Mouse (Mus musculus) hindbrain, embryonic 10.5 days (tissue): ENCODE data around the gene Gm16181. TPM values are rescaled to one million over a fixed set of nuclear protein-coding genes. Genes with fewer than 3 reads are reported as not detected.
A peak's percentile ranks its signal among the peaks of the same experiment; 100 is the strongest.

Experiments used
- DNase-seq: peaks from one replicate; pipeline ENCODE4 v3.0.0-alpha.2; 2017; ENCODE audit warnings: low spot score
- H3K27ac ChIP-seq: fragments of 300-500 bp; sonication (generic); 2 replicates; pipeline ENCODE4 v1.5.1; 2016; ENCODE audit warnings: mild to moderate bottlenecking, moderate library complexity
- H3K27me3 ChIP-seq: fragments of 300-500 bp; sonication (generic); 2 replicates; pipeline ENCODE4 v1.6.1; 2016; ENCODE audit warnings: mild to moderate bottlenecking; ENCODE audit not compliant: poor library complexity, insufficient read depth, severe bottlenecking
- H3K36me3 ChIP-seq: fragments of 300-500 bp; sonication (generic); 2 replicates; pipeline ENCODE4 v1.6.1; 2016; ENCODE audit warnings: mild to moderate bottlenecking, moderate library complexity
- H3K4me1 ChIP-seq: fragments of 300-500 bp; sonication (generic); replicated peaks from 2 replicates; pipeline ENCODE4 v1.6.1; 2016; ENCODE audit warnings: mild to moderate bottlenecking
- H3K4me3 ChIP-seq: fragments of 300-500 bp; sonication (generic); 2 replicates; pipeline ENCODE4 v1.5.1; 2016; ENCODE audit warnings: mild to moderate bottlenecking, moderate library complexity
- H3K9me3 ChIP-seq: fragments of 300-500 bp; sonication (generic); 2 replicates; pipeline ENCODE4 v1.6.1; 2016; ENCODE audit warnings: mild to moderate bottlenecking, moderate library complexity
- WGBS: fragments of 180-500 bp; shearing (Covaris S2); methylation state at CpG from one replicate; pipeline ENCODE4 v1.1.7; 2016; 5-methylcytosine and 5-hydroxymethylcytosine counted together
- polyA plus RNA-seq: library from polyadenylated mRNA; unstranded; fragments of >200 nt; fragmentation: Nextera tagmentation; extraction: Ambion mirVana; gene quantifications from 2 replicates; pipeline ENCODE4 v1.2.1, GENCODE M21; 2016

The Gm16181 gene
- polyA plus RNA-seq, 1 experiment from 2014 or later: 0.42 TPM

DNA sequence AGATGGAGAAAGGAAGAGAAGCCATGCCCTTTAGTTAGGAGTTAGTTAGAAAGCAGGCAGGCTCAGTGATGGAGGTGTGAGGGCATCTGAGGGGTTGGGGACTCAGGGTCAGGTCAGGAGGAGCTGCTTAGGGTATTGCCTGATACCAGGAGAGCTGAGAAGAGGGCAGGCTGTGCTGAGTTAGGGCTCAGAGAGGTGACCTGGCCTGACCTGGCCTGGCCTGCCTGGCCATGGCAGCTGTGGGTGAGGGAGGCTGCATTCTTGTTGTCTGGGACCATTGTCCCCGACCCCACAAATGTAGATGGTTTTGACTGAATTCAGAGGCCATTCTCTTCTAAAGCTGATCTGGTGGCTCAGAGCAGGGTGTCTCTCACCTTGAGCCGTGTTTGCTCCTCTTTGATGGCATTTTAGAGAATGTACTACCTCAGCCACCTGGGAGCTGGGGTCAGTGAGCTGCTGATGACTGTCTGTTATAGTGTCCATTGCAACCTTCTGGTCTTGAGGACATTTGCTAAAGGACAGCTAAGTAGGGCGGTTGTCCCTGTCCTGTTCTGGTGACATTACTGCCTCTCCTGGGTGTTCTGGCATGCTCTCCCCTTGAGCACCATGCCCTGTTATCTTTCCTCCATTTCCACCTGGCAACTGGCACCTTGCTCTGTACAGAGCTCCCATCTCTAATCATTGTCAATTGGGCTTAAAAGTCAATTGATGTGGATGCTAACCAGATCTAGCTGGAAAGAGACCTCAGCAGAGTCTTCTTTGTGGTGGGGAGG, 29.9 kb downstream of the Gm16181 start:
- Histone ChIP-seq H3K27me3 (no peaks in the 10 kb centered on the region), H3K4me3 (no peak overlapping the region), H3K4me1 (peaks cover 11% of the 10 kb centered on the region), H3K36me3 (peaks cover 91% of the 10 kb centered on the region), H3K9me3 (no peaks in the 10 kb centered on the region), H3K27ac (no peak overlapping the region)
- 91% methylated on average over 3 of the region's 3 CpGs for WGBS
- DNase-seq: no peak

DNA sequence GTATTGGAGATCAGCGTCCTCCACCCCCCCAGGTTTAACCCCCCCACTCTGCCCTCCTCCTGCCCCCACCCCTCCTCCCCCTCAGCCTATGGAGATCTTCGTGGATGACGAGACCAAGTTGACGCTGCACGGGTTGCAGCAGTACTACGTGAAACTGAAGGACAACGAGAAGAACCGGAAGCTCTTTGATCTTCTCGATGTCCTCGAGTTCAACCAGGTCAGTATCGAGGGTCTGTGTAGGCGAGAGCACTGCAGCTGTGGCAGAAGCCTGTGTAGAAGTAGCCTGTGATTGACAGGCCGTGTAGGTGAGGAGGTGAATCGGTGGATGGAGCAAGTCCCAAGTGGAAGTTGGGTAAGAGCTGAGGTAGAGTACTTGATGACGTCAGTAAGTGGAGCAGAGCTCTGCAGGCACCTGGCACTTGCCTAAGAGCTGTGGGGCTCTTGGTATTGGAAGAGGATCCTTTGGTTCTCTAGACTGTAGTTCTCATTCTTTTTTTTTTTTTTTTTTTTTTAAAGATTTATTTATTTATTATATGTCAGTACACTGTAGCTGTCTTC, 30.6 kb downstream of the Gm16181 start:
- Histone ChIP-seq H3K27me3 (no peaks in the 10 kb centered on the region), H3K4me3 (no peak overlapping the region), H3K4me1 (peaks cover 4% of the 10 kb centered on the region), H3K36me3 (peaks cover 84% of the 10 kb centered on the region), H3K9me3 (no peaks in the 10 kb centered on the region), H3K27ac (no peak overlapping the region)
- no peak for DNase-seq
- WGBS: 89% methylated on average over 15 of the region's 15 CpGs

DNA sequence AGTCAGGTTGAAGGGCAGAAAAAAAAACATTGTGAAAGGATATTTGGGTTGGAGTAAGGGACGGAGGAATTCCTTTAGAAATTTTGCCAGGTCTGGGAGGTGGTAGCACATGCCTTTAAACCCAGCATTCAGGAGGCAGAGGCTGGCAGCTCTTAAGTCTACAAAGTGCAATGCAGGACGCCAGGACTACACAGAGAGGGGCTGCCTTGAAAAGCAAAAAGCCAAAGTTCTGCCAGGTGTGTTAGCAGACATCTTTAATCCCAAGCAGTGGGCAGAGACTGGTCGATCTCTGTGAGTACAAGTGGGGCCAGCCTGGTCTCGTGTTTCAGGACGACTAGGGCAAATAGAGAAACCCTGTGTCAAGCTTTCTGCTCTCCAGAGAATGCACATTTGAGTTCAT, 31.3 kb downstream of the Gm16181 start:
- Histone ChIP-seq H3K4me1 (no peaks in the 10 kb centered on the region), H3K9me3 (no peaks in the 10 kb centered on the region), H3K27ac (no peak overlapping the region), H3K4me3 (no peak overlapping the region), H3K36me3 (peaks cover 77% of the 10 kb centered on the region), H3K27me3 (0 out of 2 replicates have a peak, but pooled peaks cover 5% of the 10 kb centered on the region)
- WGBS: 87% methylated on average over 5 of the region's 5 CpGs
- DNase-seq: no peak

DNA sequence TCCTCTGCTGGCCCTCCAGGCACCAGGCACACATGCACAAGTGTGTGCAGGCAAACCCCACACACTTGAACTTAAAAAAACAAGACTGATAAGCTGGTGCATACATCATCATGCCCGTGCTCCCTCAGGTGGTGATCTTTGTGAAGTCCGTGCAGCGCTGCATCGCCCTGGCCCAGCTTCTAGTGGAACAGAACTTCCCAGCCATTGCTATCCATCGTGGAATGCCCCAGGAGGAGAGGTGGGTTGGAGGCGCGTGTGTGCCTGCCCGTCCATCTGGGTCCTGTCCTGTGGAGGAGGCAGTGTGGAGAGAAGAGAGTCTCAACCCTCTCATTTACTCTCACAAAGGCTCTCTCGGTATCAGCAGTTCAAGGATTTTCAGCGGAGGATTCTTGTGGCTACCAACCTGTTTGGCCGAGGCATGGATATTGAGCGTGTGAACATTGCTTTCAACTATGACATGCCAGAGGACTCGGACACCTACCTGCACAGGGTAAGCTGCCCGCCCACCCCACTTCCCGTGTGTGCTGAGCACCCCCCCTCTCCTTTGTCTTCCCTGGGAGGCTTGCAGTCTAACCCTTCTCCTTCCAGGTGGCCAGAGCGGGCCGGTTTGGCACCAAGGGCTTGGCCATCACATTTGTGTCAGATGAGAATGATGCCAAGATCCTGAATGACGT, 32.1 kb downstream of the Gm16181 start:
- peak; percentile 15 for DNase-seq

DNA sequence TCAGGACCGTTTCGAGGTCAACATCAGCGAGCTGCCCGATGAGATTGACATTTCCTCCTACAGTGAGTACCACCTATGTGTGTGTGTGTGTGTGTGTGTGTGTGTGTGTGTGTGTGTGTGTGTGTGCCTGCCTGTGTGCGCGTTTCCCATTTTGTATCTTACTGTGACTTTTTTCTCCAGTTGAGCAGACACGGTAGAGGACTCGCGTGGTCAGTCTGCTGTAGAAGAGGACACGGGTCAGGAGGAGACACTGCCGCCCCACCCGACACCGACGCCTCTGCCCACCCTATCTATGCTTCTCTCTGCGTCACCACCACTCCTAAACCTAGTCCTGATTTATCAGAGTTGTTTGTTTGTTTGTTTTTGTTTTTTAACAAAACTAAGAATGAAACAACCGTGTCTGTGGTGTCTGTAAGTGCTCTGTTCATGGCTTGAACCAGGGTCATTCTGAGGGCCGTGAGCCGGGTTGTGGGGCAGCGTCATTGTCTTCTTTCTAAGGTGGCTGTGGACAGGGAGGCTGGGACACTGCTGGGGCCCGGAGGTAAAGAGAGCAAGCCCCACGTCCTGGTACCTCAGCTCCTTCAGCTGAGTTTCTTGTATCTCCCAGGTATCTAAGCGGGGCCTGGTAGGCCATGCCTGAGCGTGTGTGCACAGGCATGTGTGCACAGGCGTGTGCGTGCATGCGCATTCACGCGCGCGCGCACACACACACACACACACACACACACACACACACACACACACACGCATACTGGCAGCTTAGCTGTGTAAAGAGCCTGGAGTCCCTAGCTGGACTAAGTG, 32.9 kb downstream of the Gm16181 start:
- DNase-seq: peak; percentile 4
- H3K4me3 ChIP-seq: no peak overlapping the region

More for the DNA sequence above, 32.1 kb downstream of the Gm16181 start:
- Histone ChIP-seq H3K4me1 (peaks cover under 1% of the 10 kb centered on the region), H3K27ac (no peak overlapping the region), H3K27me3 (peaks cover 6% of the 10 kb centered on the region; the same call in 1 of the 2 replicates), H3K36me3 (peaks cover 69% of the 10 kb centered on the region), H3K9me3 (no peaks in the 10 kb centered on the region), H3K4me3 (no peak overlapping the region)
- WGBS: 90% methylated on average over 18 of the region's 18 CpGs

DNA sequence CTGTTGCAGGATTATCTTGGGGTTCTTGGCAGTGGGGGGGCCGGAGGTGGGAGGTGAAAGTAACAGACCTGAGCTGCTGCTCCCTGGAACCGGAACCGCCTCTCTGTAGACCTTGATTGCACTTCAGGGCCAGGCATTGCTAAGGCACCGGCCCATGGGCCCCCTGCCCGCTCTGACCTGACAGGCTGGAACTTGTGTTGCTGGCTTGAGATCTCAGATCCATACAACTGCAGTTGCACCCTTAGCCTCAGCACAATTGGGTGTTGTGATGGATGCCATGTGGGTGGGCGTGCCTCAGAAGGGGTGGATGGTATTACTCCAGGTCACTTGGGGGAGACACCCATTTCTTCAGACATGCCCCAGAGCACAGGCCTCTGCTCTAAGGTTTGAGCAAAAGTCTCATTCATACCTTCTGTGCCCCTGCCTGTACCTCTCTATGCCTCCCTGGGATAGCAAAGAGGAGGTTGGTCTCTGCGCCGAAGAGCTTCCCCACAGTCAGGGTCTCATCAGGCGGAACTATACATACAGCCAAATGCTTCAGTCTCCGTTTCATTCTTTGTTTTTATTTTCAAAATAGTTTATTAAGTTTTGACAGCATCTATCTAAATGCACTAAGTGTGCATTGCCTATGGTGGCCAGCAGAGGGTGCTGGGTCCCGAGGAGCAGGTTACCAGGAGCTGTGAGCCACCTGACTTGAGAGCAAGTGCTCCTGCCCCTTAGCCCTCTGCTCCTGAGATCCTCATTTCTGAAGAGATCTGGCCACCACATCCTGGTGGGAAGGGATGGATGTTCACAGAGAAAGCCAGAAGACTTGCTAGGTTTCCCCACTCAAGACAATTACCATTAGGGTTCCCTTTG, 33.8 kb downstream of the Gm16181 start:
- WGBS: 60% methylated on average over 11 of the region's 11 CpGs
- Histone ChIP-seq H3K27ac (no peak overlapping the region), H3K9me3 (no peaks in the 10 kb centered on the region), H3K4me3 (no peak overlapping the region), H3K4me1 (peaks cover 4% of the 10 kb centered on the region), H3K27me3 (peaks cover 8% of the 10 kb centered on the region; the same call in 1 of the 2 replicates), H3K36me3 (peaks cover 52% of the 10 kb centered on the region)
- DNase-seq: peak; percentile 67

More for the DNA sequence above, 32.9 kb downstream of the Gm16181 start:
- Histone ChIP-seq H3K4me1 (peaks cover 4% of the 10 kb centered on the region), H3K27me3 (peaks cover 8% of the 10 kb centered on the region; the same call in 1 of the 2 replicates), H3K27ac (no peak overlapping the region), H3K9me3 (no peaks in the 10 kb centered on the region), H3K36me3 (peaks cover 61% of the 10 kb centered on the region)
- WGBS: 90% methylated on average over 32 of the region's 32 CpGs

DNA sequence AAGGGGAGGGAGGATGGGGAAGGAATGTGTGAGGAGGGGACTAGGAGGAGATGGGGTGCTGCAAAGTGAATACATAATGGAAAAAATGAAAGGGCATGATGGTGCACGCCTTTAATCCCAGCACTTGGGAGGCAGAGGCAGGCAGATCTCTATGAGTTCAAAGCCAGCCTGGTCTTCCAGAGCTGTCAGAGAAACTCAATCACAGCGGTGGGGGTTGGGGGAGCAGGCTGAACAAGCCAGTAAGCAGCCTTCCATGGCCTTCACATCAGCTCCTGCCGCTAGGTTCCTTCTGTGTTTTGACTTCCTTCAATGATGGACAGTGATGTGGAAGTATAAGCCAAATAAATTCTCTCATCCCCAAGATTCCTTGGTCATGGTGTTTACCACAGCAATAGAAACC, 34.7 kb downstream of the Gm16181 start:
- H3K4me1 ChIP-seq: peaks cover 4% of the 10 kb centered on the region
- 66% methylated on average over 3 of the region's 3 CpGs for WGBS
- DNase-seq: no peak
- H3K36me3 ChIP-seq: peaks cover 43% of the 10 kb centered on the region
- H3K27ac ChIP-seq: no peak overlapping the region
- no peaks in the 10 kb centered on the region for H3K9me3 ChIP-seq
- H3K4me3 ChIP-seq: no peak overlapping the region
- peaks cover 8% of the 10 kb centered on the region; the same call in 1 of the 2 replicates for H3K27me3 ChIP-seq

DNA sequence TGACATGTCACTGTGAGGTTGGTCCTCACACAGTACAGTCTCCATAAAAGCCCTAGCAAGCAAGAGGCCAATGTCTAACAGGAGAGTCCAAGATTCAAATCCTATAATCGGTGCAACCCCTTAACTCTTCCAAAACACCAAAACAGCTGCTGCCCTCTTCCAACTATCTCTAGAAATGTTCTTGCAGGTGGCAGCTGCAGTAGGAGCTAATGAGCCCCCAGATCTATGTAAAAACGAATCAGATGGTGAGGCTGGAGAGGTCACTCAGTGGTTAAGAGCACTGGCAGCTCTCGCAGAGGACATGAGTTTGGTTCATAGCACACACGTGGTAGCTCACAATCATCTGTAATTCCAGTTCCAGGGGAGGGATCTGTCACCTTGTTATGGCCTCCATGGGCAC, 35.1 kb downstream of the Gm16181 start:
- 73% methylated on average over 4 of the region's 4 CpGs for WGBS
- H3K4me3 ChIP-seq: no peak overlapping the region
- no peaks in the 10 kb centered on the region for H3K9me3 ChIP-seq
- peaks cover 8% of the 10 kb centered on the region; the same call in 1 of the 2 replicates for H3K27me3 ChIP-seq
- H3K36me3 ChIP-seq: peaks cover 39% of the 10 kb centered on the region
- DNase-seq: no peak
- peaks cover 4% of the 10 kb centered on the region for H3K4me1 ChIP-seq
- H3K27ac ChIP-seq: no peak overlapping the region

DNA sequence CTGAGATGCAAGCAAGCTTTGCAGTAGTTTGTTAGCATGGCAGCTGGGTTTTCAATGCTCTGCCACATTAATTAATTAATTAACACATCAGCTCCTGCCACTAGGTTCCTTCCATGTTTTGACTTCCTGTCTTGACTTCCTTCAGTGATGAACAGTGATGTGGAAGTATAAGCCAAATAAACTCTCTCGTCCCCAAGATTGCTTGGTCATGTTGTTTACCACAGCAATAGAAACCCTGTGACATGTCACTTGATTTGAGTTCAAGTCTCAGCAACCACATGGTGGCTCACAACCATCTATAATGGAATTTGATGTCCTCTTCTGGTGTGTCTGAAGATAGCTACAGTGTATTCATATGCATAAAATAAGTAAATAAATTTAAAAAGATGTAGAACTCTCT, 36.7 kb downstream of the Gm16181 start:
- Histone ChIP-seq H3K9me3 (no peaks in the 10 kb centered on the region), H3K4me3 (no peak overlapping the region), H3K27me3 (peaks cover 18% of the 10 kb centered on the region), H3K36me3 (peaks cover 24% of the 10 kb centered on the region), H3K4me1 (peaks cover 9% of the 10 kb centered on the region), H3K27ac (no peak overlapping the region)
- WGBS: 85% methylated on average over 1 of the region's 1 CpGs
- no peak for DNase-seq

DNA sequence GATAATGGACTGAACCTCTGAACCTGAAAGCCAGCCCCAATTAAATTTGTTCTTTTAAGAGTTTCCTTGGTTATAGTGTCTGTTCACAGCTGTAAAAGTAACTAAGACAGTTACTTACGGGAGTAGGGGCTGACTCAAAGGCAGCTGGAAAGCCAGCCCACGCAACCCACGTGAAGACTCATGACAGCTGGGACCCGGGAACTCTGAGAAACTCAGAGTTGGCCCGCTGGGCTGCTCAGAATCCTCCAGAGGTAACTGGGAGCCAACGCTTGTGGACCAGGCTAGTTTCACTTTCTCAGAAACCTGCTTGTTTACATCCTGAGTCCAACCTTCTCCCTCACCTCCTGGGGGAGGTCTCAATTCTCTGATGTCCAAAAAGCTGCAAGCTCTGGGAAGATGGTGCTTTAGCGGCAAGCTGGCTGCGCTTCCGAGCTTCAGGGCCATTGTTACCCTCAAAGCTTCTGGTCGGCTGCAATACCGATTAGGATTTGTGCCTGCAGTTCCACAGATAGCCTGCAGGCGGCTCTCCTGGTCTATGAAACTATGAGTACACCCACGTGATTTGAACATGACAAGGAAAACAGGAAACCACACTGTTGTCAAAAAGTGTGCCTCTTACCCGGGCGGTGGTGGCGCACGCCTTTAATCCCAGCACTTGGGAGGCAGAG, 37.3 kb downstream of the Gm16181 start:
- Histone ChIP-seq H3K36me3 (peaks cover 18% of the 10 kb centered on the region), H3K4me3 (peak overlapping the region; percentile 40), H3K27me3 (peaks cover 24% of the 10 kb centered on the region), H3K27ac (peak overlapping the region; percentile 47; the same call in 1 of the 2 replicates), H3K4me1 (peaks cover 13% of the 10 kb centered on the region), H3K9me3 (no peaks in the 10 kb centered on the region)
- DNase-seq: peak; percentile 89
- 16% methylated on average over 17 of the region's 17 CpGs for WGBS
